Mouse (Mus musculus): ENCODE measurements around the gene Cfap74. TPM values are rescaled to one million over a fixed set of nuclear protein-coding genes. Genes with fewer than 3 reads are reported as not detected.

Gene Cfap74
- polyA plus RNA-seq, 1 experiment: 2.0 TPM

DNA sequence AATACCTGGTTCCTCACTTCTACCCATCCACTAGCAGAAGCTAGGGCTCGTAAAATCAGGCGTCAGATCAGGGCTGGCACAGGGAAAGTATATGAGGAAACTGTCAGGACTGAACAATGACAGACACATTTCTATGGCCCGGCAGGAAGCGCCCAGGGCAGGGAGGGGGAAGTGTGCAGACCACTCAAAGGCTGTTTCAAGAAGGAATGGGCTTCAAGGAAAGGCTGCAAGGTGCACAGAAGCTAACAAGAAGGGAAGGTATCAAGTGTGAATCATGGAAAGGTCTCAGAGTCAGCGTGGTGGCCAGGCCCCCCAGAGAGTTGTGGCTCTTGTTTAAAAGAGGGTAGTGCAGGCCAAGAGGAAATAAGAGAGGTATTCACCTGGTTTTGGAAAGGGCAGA is 81.5 kb downstream of the Cfap74 start:
- no peak for TF ChIP-seq CTCF (IDR thresholded peaks at IDR 0.05; ENCODE audit: borderline replicate concordance, insufficient read depth, low read length)
- TF ChIP-seq POLR2A (IDR thresholded peaks at IDR 0.05; ENCODE audit: low read depth, low read length): no peak
- H3K4me3 ChIP-seq (ENCODE audit: insufficient read depth, low read length): peak overlapping the region; percentile 52
- H3K4me1 ChIP-seq (ENCODE audit: control insufficient read depth, insufficient read depth, low read length): peaks cover 9% of the 10 kb centered on the region; the same call in 1 of the 2 replicates
- peak overlapping the region; percentile 20; the same call in 1 of the 2 replicates for H3K27ac ChIP-seq (ENCODE audit: insufficient read depth, low read length)

DNA sequence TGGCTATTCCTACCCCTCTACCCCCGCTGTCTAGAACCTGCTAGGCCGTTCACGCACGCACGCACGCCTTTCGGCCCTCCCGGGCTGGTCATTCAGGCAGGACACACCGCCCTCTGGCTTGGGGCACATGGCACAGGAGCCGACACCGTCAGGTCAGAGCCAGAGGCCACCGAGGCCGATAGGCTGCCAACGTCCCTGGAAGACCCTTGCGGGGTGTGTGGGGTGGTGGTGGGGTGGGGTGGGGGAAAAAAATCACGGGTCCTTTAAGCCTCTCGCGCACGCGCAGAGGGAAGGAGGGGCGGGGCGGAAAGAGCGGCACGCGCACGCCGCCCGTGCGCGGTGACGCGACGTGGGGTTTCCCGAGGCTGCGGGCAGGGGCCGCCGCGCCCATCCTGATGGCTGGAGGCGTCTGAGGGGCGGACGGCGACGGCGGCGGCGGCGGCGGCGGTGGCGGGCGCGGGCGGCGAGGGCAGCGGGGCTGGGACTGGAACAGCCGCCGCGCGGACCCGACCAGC is 82.1 kb downstream of the Cfap74 start, which contains the start of gene Gnb1:
TSS of gene Gnb1 (plus strand) at position 372 of the 515 bp plus-strand sequence.
- TF ChIP-seq CTCF (IDR thresholded peaks at IDR 0.05; ENCODE audit: borderline replicate concordance, insufficient read depth, low read length) (no peak), POLR2A (IDR thresholded peaks at IDR 0.05; ENCODE audit: low read depth, low read length) (peak; percentile 62)
- H3K4me1 ChIP-seq (ENCODE audit: control insufficient read depth, insufficient read depth, low read length): peaks cover 9% of the 10 kb centered on the region; the same call in 1 of the 2 replicates

DNA sequence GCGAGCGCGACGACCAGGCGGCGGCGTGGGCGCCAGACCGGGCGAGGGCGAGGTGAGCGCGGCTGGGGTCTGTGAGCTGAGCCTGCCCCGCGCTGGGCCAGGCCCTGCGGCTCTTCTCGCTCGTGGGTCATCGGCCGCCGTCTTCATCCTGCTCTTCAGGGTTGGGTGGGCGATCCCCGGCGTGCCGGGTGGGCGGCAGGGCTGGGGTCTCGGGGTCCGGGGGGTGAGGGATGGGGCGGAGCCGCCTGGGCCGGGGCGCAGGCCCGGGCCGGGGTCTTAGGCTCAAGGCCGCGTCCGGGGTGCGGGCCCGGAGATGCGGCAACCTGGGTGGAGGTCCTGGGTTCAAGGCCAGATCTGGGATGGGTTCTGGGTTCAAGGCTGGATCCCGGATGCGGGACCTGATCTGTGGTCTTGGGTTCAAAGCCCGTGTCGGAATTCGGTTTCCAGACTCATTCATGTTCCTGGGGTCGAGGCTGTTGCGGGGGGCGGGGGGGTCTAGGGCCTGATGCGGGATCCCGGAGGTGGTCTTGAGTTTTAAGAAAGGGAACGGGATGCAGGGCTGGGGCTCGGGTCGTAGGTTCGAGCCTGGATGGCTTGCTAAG is 82.6 kb downstream of the Cfap74 start:
- peak overlapping the region; percentile 86 for H3K4me3 ChIP-seq (ENCODE audit: insufficient read depth, low read length)
- H3K27ac ChIP-seq (ENCODE audit: insufficient read depth, low read length): peak overlapping the region; percentile 14
- TF ChIP-seq POLR2A (IDR thresholded peaks at IDR 0.05; ENCODE audit: low read depth, low read length) (no peak), CTCF (IDR thresholded peaks at IDR 0.05; ENCODE audit: borderline replicate concordance, insufficient read depth, low read length) (no peak)
- peaks cover 9% of the 10 kb centered on the region; the same call in 1 of the 2 replicates for H3K4me1 ChIP-seq (ENCODE audit: control insufficient read depth, insufficient read depth, low read length)

More for the DNA sequence above, 82.1 kb downstream of the Cfap74 start, which contains the start of gene Gnb1:
- Histone ChIP-seq H3K4me3 (ENCODE audit: insufficient read depth, low read length) (peak within 1 kb of the TSS; percentile 86), H3K27ac (ENCODE audit: insufficient read depth, low read length) (peak within 1 kb of the TSS; percentile 20)

DNA sequence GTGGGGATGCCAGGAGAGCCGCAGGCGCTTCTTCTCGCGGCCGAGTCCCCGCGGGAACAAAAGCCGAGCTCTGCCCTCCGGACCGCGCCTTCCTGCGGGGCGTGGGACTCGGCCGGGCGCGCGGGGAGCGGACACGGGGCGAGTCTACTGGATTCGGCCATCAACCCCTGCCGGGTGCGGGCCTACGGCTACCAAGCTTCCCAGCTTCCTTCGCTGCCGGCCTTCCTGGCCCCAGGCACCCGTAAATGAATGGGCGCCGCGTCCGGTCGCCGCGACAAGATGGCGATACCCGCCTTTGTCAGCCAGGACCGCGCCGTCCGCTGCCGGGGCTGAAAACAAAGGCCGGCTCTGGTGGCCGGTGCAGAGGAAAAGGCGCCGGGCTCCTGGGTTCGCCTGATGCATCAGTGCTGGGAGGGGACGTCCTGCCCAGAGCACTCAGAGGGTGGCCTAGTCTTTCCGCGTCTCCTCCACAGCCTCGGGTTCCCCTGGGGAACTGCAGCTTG is 83.2 kb downstream of the Cfap74 start:
- peaks cover 9% of the 10 kb centered on the region; the same call in 1 of the 2 replicates for H3K4me1 ChIP-seq (ENCODE audit: control insufficient read depth, insufficient read depth, low read length)
- no peak for TF ChIP-seq POLR2A (IDR thresholded peaks at IDR 0.05; ENCODE audit: low read depth, low read length)
- no peak for TF ChIP-seq CTCF (IDR thresholded peaks at IDR 0.05; ENCODE audit: borderline replicate concordance, insufficient read depth, low read length)

GRCm38 (mm10) chr4:155494891-155495290 is 85.9 kb downstream of the Cfap74 start:
- Histone ChIP-seq H3K27ac (ENCODE audit: insufficient read depth, low read length) (no peak overlapping the region), H3K4me3 (ENCODE audit: insufficient read depth, low read length) (no peak overlapping the region), H3K4me1 (ENCODE audit: control insufficient read depth, insufficient read depth, low read length) (peaks cover 8% of the 10 kb centered on the region; the same call in 1 of the 2 replicates)
- TF ChIP-seq POLR2A (IDR thresholded peaks at IDR 0.05; ENCODE audit: low read depth, low read length): no peak
- TF ChIP-seq CTCF (IDR thresholded peaks at IDR 0.05; ENCODE audit: borderline replicate concordance, insufficient read depth, low read length): no peak

More for the DNA sequence above, 83.2 kb downstream of the Cfap74 start:
- H3K27ac ChIP-seq (ENCODE audit: insufficient read depth, low read length): peak overlapping the region; percentile 14
- peak overlapping the region; percentile 86 for H3K4me3 ChIP-seq (ENCODE audit: insufficient read depth, low read length)

DNA sequence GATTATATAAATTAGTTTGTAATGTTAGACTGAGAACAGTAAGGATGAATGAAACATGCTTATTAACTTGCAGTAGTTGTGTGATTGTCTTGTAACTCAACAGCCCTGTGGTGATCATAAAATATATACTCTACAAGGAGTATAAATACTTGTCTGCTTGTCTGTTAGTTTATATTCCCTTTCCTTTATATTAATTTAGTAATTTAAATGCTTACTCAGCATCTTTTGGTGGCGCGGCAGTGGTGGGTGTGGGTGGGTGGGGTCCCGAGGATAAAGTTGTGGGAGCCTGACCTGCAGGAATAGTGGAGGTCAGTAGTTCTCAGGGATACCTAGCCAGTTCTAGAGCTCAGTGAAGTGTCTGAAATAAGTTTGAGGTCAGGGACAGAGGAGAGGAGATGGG is 89.0 kb downstream of the Cfap74 start:
- no peak overlapping the region for H3K4me3 ChIP-seq (ENCODE audit: insufficient read depth, low read length)
- TF ChIP-seq POLR2A (IDR thresholded peaks at IDR 0.05; ENCODE audit: low read depth, low read length) (no peak), CTCF (IDR thresholded peaks at IDR 0.05; ENCODE audit: borderline replicate concordance, insufficient read depth, low read length) (no peak)
- H3K27ac ChIP-seq (ENCODE audit: insufficient read depth, low read length): no peak overlapping the region
- H3K4me1 ChIP-seq (ENCODE audit: control insufficient read depth, insufficient read depth, low read length): peaks cover 3% of the 10 kb centered on the region; the same call in 1 of the 2 replicates

GRCm38 (mm10) chr4:155501126-155501525 is 92.1 kb downstream of the Cfap74 start:
- Histone ChIP-seq H3K27ac (ENCODE audit: insufficient read depth, low read length) (no peak overlapping the region), H3K4me1 (ENCODE audit: control insufficient read depth, insufficient read depth, low read length) (no peaks in the 10 kb centered on the region), H3K4me3 (ENCODE audit: insufficient read depth, low read length) (no peak overlapping the region)
- no peak for TF ChIP-seq CTCF (IDR thresholded peaks at IDR 0.05; ENCODE audit: borderline replicate concordance, insufficient read depth, low read length)
- TF ChIP-seq POLR2A (IDR thresholded peaks at IDR 0.05; ENCODE audit: low read depth, low read length): no peak

DNA sequence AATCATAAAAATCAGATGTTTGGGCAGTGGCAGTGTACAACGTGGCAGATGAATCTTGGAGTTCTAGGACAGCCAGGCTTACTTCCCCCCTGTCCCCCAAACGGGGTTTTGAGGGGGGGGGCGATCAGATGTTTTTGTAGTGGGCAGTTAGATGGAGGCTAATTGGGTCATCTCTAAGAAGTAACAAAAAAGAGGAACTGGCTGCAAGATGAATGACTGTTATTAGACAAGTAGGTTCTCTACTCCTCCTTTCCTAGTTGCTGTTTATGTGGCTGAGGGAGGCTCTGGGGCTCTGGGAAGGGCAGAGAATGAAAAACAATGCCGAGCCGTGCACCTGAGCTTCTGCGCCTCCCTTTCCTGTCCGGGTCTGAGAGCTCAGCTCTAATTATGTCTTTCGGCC is 96.1 kb downstream of the Cfap74 start:
- Histone ChIP-seq H3K4me3 (ENCODE audit: insufficient read depth, low read length) (no peak overlapping the region), H3K4me1 (ENCODE audit: control insufficient read depth, insufficient read depth, low read length) (peaks cover 6% of the 10 kb centered on the region), H3K27ac (ENCODE audit: insufficient read depth, low read length) (no peak overlapping the region)
- TF ChIP-seq CTCF (IDR thresholded peaks at IDR 0.05; ENCODE audit: borderline replicate concordance, insufficient read depth, low read length): no peak
- TF ChIP-seq POLR2A (IDR thresholded peaks at IDR 0.05; ENCODE audit: low read depth, low read length): no peak

DNA sequence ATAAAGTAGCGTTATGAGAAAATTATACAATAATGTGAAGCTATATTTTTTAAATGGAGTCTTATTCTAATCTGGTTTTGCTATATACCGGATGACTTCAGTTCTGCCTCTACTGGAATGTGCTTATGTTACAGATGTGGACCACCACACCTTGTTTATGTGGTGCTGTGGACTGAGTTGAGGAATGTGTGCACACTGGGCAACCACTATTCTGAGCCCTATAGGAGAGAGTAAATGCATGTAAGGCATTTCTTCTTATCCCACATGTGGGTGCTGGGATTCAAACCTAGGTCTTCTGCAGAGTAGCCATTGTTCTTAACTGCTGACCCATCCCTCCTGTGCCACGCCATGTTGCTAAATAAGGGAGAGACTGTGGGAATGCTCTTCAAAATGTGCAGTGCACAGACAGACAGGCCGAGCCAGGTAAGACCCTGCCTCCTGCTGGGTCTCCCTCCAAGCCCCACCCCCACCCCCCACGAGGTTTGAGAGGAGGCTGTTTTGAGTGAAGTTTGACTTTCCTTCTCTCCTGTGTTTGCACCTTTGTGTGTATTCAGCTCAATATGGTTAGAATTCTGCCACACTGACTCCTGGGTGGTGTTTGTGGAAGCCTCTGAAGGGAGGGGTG is 96.8 kb downstream of the Cfap74 start:
- no peak for TF ChIP-seq CTCF (IDR thresholded peaks at IDR 0.05; ENCODE audit: borderline replicate concordance, insufficient read depth, low read length)
- no peak for TF ChIP-seq POLR2A (IDR thresholded peaks at IDR 0.05; ENCODE audit: low read depth, low read length)
- Histone ChIP-seq H3K4me3 (ENCODE audit: insufficient read depth, low read length) (no peak overlapping the region), H3K27ac (ENCODE audit: insufficient read depth, low read length) (no peak overlapping the region), H3K4me1 (ENCODE audit: control insufficient read depth, insufficient read depth, low read length) (peaks cover 6% of the 10 kb centered on the region)
